Mouse (Mus musculus): Measurements from ENCODE around the gene Scyl1. TPM values are rescaled to one million over a fixed set of nuclear protein-coding genes. Genes with fewer than 3 reads are reported as not detected.

Scyl1 gene
- total RNA-seq, 2 experiments from 2014 or later = 17.2 to 18.4 TPM

DNA sequence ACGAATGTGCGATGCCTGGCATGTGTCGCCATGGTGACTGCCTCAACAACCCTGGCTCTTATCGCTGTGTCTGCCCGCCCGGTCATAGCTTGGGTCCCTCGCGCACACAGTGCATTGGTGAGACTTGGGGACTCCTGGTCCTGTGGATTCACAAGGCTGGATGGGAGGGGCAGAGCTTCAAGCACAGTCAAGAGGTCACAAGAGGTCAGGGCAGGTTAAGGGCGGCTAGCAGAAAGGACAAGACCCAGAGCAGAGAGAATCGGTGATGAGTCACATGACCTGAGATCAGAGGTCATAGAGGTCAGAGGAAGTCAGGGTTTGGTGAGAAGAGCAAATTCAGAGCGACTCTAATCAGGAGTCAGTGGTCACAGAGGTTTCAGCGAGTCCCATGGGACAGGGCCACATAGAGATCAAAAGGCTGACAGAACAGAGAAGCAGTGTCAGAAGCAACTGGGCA, 24.3 kb downstream of the Scyl1 start:
- ATAC-seq (replicated peaks; ENCODE audit: low FRiP score, poor library complexity, severe bottlenecking) = no peak

DNA sequence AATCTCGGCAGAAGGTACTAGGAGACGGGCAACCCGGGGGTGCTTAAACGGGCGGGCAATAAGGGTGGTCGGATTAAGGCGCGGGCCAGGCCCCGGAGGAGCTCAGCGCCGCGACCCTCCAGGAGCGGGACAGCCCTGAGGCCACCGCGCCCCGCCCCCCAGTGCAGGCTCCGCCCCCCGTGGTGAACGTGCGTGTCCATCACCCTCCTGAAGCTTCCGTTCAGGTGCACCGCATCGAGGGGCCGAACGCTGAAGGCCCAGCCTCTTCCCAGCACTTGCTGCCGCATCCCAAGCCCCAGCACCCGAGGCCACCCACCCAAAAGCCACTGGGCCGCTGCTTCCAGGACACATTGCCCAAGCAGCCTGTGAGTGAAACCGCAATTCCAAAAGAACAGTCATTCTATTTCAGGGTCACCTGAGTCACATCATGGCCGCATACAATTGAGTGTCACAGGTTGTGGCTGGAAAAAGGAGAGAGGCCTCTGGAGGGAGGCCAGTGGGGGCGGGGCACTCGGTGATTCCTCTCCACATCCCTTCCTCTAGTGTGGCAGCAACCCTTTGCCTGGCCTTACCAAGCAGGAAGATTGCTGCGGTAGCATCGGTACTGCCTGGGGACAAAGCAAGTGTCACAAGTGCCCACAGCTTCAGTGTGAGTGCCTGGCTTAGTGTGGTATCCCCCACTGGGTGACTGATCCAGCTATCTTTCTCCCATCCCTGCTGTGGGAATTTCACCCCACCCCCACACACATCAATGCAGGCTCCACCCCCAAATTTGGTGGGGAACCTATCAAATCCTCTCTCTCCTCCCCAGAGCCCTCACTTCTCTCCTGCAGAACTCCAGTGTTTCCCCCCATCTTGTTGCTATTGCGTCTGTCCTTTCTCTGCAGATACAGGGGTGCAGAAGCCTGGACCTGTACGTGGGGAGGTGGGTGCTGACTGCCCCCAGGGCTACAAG, 25.2 kb downstream of the Scyl1 start:
- ATAC-seq (replicated peaks; ENCODE audit: low FRiP score, poor library complexity, severe bottlenecking) = no peak

DNA sequence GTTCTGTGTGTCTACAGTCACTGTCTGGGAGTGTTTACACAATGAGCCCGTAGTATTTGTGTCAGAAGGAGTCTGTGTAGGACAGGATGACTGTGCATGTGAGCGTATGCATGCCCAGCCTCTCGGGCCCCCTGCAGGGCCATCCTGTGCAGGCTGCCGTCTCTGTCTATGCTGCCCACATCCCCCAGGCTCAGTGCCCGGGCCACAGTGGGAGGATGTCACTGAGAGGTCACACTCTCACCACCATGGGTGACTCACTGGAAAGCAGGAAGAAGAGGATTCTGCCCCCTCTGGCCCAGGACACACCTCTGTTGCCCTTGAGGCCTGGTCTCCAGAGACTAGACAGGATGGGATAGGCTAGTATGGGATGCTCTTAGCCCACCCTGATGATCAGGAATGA, 27.6 kb downstream of the Scyl1 start:
- ATAC-seq (replicated peaks; ENCODE audit: low FRiP score, poor library complexity, severe bottlenecking) = no peak

DNA sequence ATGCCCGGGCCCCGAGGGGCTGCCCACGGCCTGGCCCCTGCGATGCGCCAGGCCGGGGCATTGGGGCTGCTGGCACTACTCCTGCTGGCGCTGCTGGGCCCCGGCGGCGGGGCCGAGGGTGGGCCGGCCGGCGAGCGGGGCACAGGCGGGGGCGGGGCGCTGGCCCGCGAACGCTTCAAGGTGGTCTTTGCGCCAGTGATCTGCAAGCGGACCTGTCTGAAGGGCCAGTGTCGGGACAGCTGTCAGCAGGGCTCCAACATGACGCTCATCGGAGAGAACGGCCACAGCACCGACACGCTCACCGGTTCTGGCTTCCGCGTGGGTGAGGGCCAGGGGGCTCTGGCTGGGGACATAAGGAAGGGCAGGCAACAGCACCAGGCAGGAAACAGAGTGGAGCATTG, 29.0 kb downstream of the Scyl1 start:
- ATAC-seq (replicated peaks; ENCODE audit: low FRiP score, poor library complexity, severe bottlenecking) = no peak

DNA sequence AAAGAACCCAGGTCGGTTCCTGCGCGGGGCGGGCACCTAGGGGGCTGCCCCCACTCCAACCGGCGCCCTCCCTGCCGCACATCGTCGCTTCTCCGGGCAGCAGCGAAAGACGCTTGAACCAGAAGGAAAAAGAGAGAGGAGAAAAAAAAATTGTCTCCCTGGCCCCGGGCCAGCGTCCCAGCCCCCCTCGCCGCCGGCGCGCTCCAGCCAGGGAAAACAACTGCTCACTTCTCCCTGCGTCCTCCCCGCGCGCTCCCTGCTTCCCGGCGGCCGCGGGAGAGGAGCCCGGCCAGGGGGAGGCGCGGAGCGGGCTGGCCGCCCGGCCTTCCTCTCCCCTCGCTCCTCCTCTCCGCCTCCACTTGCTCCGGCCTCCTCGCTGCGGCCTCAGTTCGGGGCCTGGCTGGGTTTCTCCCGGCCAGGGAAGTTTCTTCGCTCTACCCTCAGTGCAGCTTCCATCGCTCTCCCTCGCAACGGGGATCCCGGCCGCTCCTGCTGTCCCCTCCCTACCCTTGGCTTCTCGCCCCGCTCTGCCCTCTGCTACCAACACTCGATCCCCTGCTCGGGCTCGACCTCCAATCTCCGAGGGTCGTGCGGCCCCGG, 29.5 kb downstream of the Scyl1 start:
- no peak for ATAC-seq (replicated peaks; ENCODE audit: low FRiP score, poor library complexity, severe bottlenecking)

DNA sequence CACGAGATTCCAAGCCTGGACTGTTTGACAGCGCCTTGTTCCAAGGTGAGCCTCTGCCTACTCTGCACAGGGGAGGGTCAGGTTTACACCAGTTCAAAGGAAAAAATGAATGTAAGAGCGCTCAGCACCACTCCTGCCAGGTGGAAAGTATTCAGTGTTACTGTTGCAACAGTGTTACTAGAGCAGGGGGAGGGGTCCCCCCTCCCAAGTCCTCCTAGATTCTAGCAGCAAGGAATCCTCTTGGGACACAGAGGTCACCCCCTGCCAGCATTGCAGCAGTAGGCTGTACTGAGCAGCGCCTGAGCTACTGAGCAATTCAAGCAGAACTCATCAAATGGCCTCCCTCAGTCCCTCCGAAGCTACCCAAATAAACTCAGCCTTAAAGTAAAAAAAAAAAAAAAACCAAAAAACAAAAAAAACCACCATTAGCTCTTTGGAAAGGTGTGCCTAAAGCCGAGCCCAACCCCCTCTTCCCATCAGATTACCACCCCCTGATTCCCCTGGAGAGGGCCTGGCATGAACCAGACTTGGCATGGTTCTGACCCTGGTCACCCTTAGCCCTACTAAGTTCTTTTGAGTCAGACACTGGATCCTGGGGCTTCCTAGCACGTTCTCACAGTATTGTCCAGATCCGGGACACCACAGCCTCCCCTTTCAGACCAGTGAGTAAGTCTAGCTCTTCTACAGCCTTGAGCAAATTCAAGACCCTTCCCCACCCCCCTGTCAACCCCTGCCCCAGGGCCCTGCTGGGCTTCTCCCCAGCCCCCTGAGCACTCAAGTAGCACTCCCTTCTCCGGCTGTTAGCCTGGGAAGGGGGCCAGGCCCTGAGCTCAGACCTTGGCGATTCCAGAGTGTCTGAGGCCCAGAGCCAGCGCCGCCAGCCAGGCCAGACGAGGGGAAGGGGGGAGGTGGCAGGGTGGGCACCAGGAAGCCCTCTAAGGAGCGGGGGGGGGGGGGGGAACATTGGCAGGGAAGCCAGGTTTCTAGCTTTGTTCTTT, 30.6 kb downstream of the Scyl1 start, which contains the start of gene Ltbp3:
TSS of gene Ltbp3 (plus strand) at position 585 of the 998 bp plus-strand sequence.
- ATAC-seq (replicated peaks; ENCODE audit: low FRiP score, poor library complexity, severe bottlenecking) = no peak

DNA sequence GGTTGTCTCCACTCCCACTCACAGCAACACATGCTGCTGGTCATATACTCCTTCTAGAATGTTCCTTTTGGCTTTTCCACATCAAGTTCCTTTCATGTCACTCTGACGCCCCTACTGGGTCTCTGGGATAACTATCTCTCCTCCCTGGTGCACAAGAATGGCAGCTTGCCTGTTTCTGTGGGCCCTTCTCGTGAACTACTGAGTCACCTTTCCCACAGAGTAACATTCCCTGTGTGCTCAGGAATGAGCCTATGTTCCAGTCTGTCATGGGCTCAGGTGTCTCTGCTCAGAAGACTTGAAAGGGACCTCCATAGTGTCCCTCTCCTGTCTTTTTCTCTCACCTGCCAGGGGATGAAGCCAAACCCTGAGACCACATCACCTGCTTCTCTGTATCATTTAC, 31.8 kb downstream of the Scyl1 start:
- no peak for ATAC-seq (replicated peaks; ENCODE audit: low FRiP score, poor library complexity, severe bottlenecking)

DNA sequence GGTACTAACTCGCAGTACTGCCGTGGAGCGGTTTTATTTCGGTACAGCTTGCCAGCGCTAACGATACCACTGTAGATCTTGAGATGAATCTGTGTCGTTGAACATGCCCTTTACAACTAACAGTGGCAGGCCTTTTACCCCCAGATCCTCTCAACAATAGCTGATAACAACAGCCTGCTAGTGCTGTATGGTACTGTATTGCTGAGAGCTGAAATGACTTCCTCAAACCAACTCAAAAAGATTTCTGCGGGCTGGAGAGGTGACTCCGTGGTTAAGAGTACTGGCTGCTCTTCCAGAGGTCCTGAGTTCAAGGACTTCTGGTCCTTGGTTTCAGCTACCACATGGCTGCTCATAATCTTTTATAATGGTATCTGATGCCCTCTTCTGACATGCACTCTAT, 36.9 kb downstream of the Scyl1 start:
- no peak for ATAC-seq (replicated peaks; ENCODE audit: low FRiP score, poor library complexity, severe bottlenecking)

DNA sequence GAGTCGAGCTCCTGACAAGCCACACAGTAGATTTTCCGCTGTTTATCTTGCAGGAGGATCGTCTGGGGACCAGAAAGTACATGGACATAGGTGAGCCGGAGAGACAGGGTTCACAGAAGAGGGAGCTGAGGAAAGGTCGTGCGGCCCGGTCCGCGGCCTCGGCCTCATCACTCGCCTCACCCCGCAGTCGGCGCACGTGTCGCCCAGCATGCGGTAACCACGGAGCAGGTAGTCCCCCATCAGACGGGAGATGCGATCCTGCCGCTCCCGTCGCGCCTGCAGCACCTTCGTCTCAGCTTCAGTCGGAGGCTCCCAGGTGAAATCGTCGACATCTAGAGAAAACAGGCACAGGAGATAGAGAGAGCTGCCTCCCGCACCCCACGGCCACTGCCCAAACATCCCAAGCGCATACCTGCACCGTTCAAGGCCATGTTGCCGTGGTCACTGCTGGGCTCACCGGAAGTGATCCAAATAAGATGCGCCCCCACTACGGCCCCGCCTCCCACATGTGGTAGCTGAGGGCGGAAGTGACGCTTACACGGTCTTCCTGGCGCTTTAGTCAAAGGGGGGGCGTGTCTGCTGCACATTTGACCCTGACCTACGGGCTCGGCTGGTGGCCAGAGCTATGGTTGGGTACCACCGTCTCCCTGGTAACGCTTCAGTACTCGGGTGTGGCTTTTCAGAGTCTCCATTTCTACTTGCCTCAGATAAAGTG, 39.8 kb downstream of the Scyl1 start:
- ATAC-seq (replicated peaks; ENCODE audit: low FRiP score, poor library complexity, severe bottlenecking) = peak; percentile 22

DNA sequence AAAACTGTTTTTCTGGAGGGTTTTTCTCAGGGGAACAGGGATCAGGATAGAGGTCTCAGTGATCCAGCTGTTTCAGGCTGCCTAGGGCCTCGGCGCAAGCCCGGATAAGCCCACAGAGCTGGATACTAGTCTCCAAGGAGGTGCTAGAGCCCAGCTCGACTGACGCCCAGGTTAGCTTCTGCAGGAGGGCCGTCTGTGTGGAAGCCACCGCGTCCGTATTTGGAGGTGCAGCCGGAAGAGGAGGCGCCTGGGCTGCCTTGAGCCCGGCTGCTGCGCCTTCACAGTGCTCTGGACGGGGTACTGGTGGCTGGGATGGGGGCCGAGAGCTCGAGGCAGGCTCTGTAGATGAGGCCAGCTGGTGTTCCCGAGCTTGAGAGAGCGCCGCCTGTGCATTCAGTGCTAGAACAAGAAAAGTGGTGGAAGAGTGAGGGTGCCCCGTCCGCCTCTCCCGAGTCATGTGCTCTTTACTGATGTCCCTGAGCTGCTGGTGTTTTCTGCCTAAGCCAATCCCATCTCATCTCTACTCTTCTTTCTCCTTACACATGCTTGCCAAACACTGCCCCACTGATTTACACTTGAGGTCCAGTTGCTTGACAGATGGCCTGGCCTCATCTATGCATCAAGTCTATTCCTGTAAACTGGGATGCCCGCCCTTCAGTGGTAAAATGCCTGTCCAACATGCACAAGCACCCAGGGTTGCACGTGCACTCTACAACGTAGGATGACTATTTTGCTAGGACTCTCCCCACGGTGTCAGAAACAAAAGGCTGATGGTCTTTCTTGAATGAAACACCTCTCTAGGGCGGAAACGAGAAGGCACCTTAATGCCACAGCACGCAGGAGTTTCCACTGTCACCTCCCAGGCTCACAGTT, 40.7 kb downstream of the Scyl1 start:
- no peak for ATAC-seq (replicated peaks; ENCODE audit: low FRiP score, poor library complexity, severe bottlenecking)

DNA sequence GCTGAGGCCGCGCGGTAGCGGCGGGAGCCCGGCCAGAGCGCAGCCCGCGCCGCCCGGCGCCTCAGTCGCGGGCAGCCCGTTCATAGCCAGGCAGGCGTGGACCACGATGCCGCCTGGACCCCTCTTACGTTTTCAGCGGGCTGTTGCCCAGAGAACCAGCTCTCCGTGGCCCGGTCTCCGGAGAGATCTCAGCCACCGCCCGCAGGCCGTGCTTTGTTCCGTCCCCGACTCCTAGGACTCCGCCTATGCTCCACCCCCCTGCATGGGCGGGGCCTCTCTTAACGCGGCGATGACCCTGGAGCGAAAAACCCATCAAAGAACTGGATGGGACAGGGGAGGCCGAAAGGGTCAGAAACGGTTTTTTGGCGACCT, 41.8 kb downstream of the Scyl1 start, which contains the start of gene Fam89b:
TSS of gene Fam89b (minus strand) at position 210 of the 372 bp plus-strand sequence.
- peak; percentile 45 for ATAC-seq (replicated peaks; ENCODE audit: low FRiP score, poor library complexity, severe bottlenecking)

DNA sequence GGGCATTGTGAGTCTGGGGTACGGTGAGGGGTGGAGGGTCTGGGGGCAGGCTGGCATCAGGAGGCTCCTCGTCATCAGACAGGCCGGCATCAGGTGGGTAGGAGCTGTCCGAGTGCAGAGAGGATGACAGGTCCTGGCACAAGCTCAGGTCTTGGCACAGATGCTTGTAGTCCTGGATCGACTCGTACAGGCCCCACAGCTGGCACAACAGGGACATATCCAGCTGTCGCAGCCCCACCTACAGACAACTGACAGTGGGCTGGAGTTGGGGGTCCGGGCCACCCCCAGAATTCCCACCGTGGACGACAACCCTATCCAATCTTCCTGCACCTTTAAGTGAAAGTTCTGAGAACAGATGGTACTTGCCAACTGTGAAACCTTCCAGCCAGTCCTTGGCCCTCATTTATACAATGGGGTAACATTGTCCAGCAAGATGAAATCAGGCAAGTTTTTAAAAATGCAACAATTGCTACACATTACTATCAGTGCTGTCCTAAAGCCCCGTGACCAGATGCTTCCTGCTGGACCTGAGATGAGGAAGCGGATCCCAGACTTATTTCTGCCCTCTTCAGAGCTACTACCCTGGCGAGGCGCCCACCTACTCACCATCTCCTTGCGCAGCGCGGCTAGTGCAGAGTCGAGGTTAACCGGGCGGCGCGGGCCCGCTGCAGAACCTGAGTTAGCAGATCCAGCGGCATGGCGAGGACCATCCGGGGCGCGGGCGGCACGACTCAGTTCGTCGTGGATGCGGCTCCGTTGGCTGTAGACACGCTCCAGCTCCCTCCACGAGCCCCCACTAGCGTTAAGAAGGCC, 42.4 kb downstream of the Scyl1 start:
- ATAC-seq (replicated peaks; ENCODE audit: low FRiP score, poor library complexity, severe bottlenecking) = no peak

DNA sequence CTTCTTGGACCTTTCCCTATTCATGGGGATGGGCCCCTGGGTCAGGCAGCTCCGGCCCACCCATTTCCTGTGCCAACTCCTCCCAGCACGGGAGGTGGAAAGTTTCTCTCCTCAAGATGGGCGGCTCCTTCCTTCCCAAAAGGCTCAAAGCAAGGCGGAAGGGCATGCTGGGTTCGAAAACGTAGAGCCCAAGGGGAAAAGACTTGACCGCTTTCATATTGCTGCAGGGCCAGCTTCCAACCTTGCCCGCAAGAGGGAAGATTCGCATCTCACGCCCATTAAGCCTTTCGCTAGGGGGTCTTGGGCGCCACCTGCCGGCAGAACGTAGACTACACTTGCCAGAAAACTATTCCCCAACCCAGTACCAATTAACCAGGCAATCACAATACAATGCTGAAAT, 43.5 kb downstream of the Scyl1 start:
- peak; percentile 17 for ATAC-seq (replicated peaks; ENCODE audit: low FRiP score, poor library complexity, severe bottlenecking)

DNA sequence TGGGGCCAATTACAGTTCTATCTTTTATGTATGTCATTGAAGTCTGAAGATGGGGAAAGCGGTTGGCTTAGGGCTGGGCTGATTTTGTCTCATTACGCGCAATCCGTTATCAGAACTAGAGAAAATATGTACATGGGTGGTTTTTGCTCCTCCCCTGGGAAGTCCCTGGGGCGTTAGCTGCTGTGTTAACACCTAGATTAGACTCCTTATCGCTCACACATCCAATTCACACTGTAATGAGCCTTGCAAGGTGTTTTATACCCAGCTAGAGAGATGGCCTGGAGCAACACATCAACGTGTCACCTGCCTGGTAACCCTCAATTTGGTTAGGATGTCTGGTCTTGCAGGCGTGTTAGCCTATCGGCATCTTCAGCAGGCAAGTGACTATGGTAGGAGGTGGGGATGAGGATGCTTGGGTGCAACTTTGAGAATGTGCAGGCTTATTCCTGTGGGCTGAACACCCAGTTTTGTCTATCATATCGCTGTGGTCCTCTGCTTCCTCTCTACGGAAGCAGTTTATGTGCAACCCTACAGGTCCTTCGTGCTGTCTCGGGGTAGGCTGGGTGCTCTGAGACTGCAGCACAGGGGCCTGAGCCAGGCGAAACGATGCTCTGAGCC, 44.1 kb downstream of the Scyl1 start:
- ATAC-seq (replicated peaks; ENCODE audit: low FRiP score, poor library complexity, severe bottlenecking) = peak; percentile 39

DNA sequence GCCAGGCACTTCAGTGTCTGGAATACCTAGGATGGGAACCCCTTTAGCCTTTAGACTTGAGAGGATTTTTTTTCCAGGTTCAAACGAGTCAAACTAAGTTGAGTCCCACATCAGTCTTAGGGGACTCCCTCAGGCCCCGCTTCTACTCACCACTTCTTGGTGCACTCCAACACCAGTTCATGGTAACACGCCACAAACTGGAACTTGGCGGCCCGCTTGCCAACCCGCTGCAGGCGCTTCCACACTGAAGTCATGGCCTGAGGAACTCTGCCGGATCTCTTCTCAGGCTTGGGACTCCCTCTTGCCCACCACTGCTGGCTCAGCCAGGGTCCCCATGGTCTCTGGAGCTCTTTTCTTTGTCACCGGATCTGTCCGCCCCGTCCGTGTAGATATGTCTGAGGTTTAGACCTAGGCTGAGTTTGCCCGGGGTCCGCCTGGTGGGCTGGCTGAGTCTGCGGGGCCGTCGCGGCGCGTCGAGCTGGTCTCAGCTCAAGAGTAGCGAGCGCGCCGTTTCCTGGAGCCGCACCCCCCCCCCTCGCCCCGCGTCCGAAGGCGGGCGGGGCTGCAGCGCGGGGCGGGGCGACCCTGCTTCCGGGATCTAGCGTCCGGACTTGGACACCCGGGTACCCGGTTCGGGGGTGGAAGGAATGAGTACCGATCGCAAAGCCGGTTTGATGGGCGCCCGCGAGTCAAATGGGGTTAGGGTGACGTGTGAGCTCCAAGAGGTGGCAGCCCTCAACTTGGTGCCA, 45.3 kb downstream of the Scyl1 start, which contains the start of gene Ehbp1l1:
TSS of gene Ehbp1l1 (minus strand) at position 551 of the 749 bp plus-strand sequence.
- peak; percentile 18 for ATAC-seq (replicated peaks; ENCODE audit: low FRiP score, poor library complexity, severe bottlenecking)

DNA sequence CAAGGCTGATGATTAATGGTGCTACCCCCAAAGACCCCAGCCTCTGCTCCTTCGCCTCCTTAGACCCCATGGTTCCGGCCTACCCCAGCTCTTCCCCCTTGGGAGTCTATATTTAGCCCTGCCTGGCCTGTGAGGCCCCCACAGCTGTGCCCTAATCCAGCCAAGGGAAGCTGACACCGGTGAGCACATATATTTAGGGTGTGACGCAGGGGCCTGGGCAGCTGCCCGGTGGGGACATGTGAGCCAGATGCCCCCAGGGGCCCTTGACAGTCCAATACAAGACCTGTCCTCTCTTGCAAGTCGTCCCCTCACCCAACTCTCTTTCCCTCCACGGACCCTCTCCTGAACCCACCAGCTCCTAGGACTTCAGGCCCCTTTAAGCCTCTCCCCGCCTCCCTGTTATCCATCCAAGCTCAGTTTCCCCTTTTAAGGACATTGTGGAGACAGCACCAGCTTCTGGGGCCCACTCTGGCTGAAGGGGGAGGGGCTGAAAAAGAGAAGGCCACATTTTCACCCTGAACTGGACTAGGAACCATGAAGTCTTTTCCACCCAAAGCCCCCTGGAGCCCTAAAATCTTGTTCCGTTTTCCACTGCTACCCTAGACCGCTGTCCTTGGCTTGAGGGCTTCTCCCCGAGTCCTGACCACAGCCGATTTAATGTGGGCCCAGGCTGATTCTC, 46.1 kb downstream of the Scyl1 start:
- no peak for ATAC-seq (replicated peaks; ENCODE audit: low FRiP score, poor library complexity, severe bottlenecking)

All from erythroid progenitor cell, adult 5-6 weeks (primary cell).